Mouse (Mus musculus): ENCODE measurements around the gene Poc1b. TPM values are rescaled to one million over a fixed set of nuclear protein-coding genes. Genes with fewer than 3 reads are reported as not detected.

The Poc1b gene
- polyA plus RNA-seq, 1 experiment: 10.2 TPM

DNA sequence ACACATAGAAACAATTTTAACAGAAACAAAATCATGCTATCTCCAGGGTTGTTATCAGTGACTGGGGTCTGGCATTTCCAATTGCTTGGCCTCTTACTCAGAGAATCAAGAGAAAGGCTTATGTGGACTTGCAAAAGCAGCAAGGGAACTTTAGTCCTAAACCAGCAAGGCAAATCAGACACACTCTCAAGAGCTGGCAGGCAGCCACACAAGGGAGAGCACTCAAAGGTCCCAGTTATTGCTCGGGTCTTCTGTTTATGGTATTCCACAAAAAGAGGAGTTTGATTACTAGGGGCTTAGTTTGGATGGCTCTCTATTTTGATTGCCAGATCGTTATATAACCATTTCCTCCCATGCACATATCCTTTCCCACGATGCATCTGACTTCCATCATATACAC, 117.4 kb downstream of the Poc1b start:
- Histone ChIP-seq H3K4me3 (ENCODE audit: insufficient read depth, low read depth, low read length) (no peak overlapping the region), H3K4me1 (ENCODE audit: control insufficient read depth, insufficient read depth, low read length) (peaks cover 26% of the 10 kb centered on the region), H3K27ac (ENCODE audit: insufficient read depth, low read depth, low read length) (no peak overlapping the region), H3K27me3 (replicated peaks; ENCODE audit: control insufficient read depth, insufficient read depth, low read length) (no peaks in the 10 kb centered on the region), H3K36me3 (ENCODE audit: control insufficient read depth, insufficient read depth, low read length) (no peaks in the 10 kb centered on the region)
- WGBS: 61% methylated on average over 3 of the region's 3 CpGs
- DNase-seq: peak; percentile 85
- TF ChIP-seq CTCF (conservative IDR thresholded peaks at IDR 0.05; ENCODE audit: insufficient read depth, insufficient read length, low read depth, low read length) (no peak), POLR2A (IDR thresholded peaks at IDR 0.05; ENCODE audit: low read depth, low read length) (no peak)

DNA sequence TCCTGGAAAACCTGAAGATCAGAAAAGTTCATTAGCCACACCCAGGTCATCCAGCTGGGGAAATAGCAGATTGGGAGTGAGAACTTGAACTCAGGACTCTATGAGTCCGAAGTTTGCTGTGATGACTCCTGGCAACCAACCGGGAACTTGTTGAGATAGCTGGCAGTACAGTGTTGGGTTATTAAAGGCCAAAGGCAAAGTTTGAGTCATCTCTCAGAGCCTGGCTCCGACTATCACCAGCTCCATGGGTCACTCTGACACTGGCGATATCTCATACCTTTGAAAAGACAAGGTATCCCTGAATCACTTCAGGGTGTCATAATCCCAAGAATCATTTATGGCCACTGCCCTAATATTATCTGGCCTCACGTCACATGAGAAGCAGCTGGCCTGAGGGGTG, 119.9 kb downstream of the Poc1b start:
- peaks cover 29% of the 10 kb centered on the region for H3K4me1 ChIP-seq (ENCODE audit: control insufficient read depth, insufficient read depth, low read length)
- no peak overlapping the region for H3K4me3 ChIP-seq (ENCODE audit: insufficient read depth, low read depth, low read length)
- H3K27ac ChIP-seq (ENCODE audit: insufficient read depth, low read depth, low read length): no peak overlapping the region
- H3K27me3 ChIP-seq (replicated peaks; ENCODE audit: control insufficient read depth, insufficient read depth, low read length): no peaks in the 10 kb centered on the region
- 84% methylated on average over 5 of the region's 5 CpGs for WGBS
- no peak for DNase-seq
- TF ChIP-seq POLR2A (IDR thresholded peaks at IDR 0.05; ENCODE audit: low read depth, low read length) (no peak), CTCF (conservative IDR thresholded peaks at IDR 0.05; ENCODE audit: insufficient read depth, insufficient read length, low read depth, low read length) (no peak)
- H3K36me3 ChIP-seq (ENCODE audit: control insufficient read depth, insufficient read depth, low read length): no peaks in the 10 kb centered on the region

DNA sequence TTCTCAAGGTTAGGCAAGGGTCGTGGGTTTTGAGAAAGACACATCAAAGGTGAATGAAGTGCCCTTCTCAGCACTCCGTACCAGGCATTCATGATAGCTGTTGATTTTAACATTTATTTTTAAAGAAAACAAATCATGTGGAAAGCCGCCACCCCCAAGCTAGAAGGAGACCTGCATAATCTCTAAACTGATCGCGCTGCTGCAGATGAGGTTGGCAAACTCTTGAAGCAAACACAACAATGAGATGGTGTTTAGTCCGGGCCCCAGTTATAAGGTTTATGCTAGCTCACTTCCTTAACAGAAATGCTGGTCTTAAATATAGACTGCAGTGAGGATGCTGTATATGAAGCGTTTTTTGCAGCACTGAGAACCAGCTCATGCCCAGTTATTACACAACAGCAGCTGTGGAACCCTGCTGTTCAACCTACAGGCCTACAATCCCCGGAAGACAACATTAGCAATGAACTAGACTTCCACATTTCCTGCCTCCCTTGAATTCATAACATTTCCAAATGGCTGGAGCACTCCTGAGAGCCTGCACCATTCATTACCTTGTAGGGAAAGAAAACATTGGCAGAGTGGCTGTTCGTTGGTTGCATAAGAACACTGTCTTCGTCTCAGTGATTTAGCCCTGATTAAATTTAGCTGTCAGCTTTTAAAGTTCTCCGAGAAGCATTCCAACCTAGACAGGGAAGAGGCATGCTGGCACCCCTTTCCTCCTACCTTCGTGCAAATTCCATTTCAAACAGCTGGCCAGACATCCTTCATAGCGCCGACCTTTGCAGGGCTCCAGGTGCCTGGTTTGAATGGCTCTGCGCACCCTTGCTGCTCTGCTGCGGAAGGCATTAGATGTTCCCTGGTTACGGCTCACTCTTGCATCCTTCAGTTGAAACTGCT, 121.4 kb downstream of the Poc1b start:
- no peaks in the 10 kb centered on the region for H3K27me3 ChIP-seq (replicated peaks; ENCODE audit: control insufficient read depth, insufficient read depth, low read length)
- peak overlapping the region; percentile 81 for H3K27ac ChIP-seq (ENCODE audit: insufficient read depth, low read depth, low read length)
- H3K4me3 ChIP-seq (ENCODE audit: insufficient read depth, low read depth, low read length): peak overlapping the region; percentile 22; the same call in 1 of the 2 replicates
- peaks cover 33% of the 10 kb centered on the region for H3K4me1 ChIP-seq (ENCODE audit: control insufficient read depth, insufficient read depth, low read length)
- WGBS: 25% methylated on average over 17 of the region's 17 CpGs
- DNase-seq: peak; percentile 73
- no peaks in the 10 kb centered on the region for H3K36me3 ChIP-seq (ENCODE audit: control insufficient read depth, insufficient read depth, low read length)
- TF ChIP-seq POLR2A (IDR thresholded peaks at IDR 0.05; ENCODE audit: low read depth, low read length) (no peak), CTCF (conservative IDR thresholded peaks at IDR 0.05; ENCODE audit: insufficient read depth, insufficient read length, low read depth, low read length) (no peak)

DNA sequence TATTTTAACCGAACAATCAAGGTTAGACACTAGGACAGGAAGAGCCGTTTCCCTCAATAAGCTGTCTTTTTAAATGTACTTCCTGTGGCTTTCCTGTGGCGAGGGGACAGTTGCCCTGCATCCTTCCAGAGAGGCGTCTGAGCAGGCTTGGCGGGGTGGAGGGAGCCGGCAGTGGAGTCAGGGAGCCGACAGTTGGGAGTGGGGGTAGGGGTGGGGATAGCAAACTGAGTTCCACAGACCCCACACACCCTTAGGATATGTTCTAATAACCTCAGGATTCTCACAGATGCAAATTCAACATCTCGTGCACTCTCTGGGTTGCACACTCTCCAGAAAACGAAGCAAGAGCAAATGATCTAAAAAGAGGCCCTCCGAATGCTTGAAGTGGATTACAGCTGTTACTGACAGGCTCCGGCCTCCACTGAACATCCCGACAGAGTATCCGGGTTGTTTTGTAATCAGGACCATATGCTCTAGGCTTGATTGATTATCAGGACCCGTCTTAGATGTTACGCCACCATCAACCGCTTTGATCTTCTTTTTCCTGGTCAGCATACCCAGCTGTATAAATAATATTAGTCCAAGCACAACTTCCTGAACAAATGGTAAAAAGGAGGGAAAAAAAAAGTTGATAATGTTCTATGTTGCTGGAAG, 122.3 kb downstream of the Poc1b start:
- TF ChIP-seq CTCF (conservative IDR thresholded peaks at IDR 0.05; ENCODE audit: insufficient read depth, insufficient read length, low read depth, low read length): no peak
- peak; percentile 77 for DNase-seq
- Histone ChIP-seq H3K27me3 (replicated peaks; ENCODE audit: control insufficient read depth, insufficient read depth, low read length) (no peaks in the 10 kb centered on the region), H3K4me1 (ENCODE audit: control insufficient read depth, insufficient read depth, low read length) (peaks cover 38% of the 10 kb centered on the region), H3K36me3 (ENCODE audit: control insufficient read depth, insufficient read depth, low read length) (no peaks in the 10 kb centered on the region), H3K4me3 (ENCODE audit: insufficient read depth, low read depth, low read length) (no peak overlapping the region), H3K27ac (ENCODE audit: insufficient read depth, low read depth, low read length) (peak overlapping the region; percentile 81)
- 38% methylated on average over 16 of the region's 16 CpGs for WGBS

DNA sequence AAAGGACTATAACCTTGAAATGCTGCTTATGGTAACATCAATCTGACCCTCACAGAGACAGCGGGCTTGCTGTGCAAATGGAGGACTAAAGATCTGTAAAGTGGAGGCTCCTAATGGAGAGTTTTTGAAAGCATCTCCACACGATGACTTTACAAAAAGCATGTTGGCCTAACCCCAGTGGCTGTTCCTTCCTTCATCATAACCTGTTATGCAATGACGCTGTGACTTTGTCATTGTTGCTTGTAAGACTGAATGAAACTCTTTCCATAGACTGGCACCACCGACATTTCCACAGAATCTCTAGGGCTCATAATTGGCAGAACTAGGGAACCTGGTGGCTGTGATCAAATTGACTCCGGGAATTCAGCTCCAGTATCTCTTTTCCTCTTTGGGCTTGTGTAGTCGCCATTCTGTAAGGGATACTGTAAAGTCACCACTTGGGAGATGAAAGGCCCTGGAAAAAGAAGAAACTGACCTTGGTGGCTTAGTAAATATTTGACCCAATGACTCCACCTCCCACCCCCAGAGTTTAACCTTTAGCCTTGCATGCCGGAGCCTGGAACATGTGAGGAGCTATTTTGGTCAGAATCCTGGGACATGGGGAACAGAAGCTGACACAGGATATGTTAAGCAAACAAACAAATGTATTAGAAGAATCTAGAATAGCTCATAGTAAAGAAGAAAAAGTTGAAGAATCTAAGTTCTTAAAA, 125.8 kb downstream of the Poc1b start:
- Histone ChIP-seq H3K27ac (ENCODE audit: insufficient read depth, low read depth, low read length) (peak overlapping the region; percentile 100), H3K4me1 (ENCODE audit: control insufficient read depth, insufficient read depth, low read length) (peaks cover 41% of the 10 kb centered on the region), H3K27me3 (replicated peaks; ENCODE audit: control insufficient read depth, insufficient read depth, low read length) (no peaks in the 10 kb centered on the region), H3K4me3 (ENCODE audit: insufficient read depth, low read depth, low read length) (no peak overlapping the region), H3K36me3 (ENCODE audit: control insufficient read depth, insufficient read depth, low read length) (no peaks in the 10 kb centered on the region)
- no peak for TF ChIP-seq POLR2A (IDR thresholded peaks at IDR 0.05; ENCODE audit: low read depth, low read length)
- TF ChIP-seq CTCF (conservative IDR thresholded peaks at IDR 0.05; ENCODE audit: insufficient read depth, insufficient read length, low read depth, low read length): no peak
- 42% methylated on average over 7 of the region's 7 CpGs for WGBS
- DNase-seq: peak; percentile 95

DNA sequence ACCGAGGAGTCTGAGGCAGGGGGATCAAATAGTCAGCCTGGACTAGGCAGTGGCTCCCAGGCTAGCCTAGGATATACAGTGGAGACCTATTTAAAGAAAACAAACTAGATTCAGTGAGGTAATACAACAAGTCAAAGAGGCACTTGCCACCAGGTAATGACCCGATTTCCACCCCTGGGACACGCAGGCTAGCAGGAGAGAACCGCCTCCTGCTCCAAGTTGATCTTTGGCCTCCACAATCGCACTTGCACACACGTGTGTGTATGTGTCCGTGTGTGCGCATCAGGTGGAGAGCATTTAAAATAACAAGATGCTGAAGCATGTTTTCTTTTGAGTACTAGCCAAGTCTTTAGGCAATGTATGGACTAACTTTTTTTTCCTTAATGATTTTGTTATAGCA, 127.5 kb downstream of the Poc1b start:
- Histone ChIP-seq H3K4me3 (ENCODE audit: insufficient read depth, low read depth, low read length) (peak overlapping the region; percentile 42; the same call in 1 of the 2 replicates), H3K27me3 (replicated peaks; ENCODE audit: control insufficient read depth, insufficient read depth, low read length) (no peaks in the 10 kb centered on the region), H3K4me1 (ENCODE audit: control insufficient read depth, insufficient read depth, low read length) (peaks cover 26% of the 10 kb centered on the region), H3K36me3 (ENCODE audit: control insufficient read depth, insufficient read depth, low read length) (no peaks in the 10 kb centered on the region), H3K27ac (ENCODE audit: insufficient read depth, low read depth, low read length) (peak overlapping the region; percentile 100)
- TF ChIP-seq POLR2A (IDR thresholded peaks at IDR 0.05; ENCODE audit: low read depth, low read length): no peak
- TF ChIP-seq CTCF (conservative IDR thresholded peaks at IDR 0.05; ENCODE audit: insufficient read depth, insufficient read length, low read depth, low read length): no peak
- DNase-seq: peak; percentile 70
- 56% methylated on average over 8 of the region's 8 CpGs for WGBS
